Mouse (Mus musculus) embryonic fibroblast, embryonic 13.5 days (primary cell): ENCODE results near the gene Pom121.

Source experiments
- CTCF ChIP-seq: IDR thresholded peaks from 2 replicates; pipeline ENCODE4 v1.5.1; 2011; ENCODE audit warnings: mild to moderate bottlenecking, control low read depth, low read length, moderate library complexity, borderline replicate concordance; ENCODE audit not compliant: insufficient read depth
- POLR2A ChIP-seq: IDR thresholded peaks from 2 replicates; pipeline ENCODE4 v1.6.1; 2011; ENCODE audit warnings: low read depth, mild to moderate bottlenecking, control low read depth, low read length, moderate library complexity

DNA sequence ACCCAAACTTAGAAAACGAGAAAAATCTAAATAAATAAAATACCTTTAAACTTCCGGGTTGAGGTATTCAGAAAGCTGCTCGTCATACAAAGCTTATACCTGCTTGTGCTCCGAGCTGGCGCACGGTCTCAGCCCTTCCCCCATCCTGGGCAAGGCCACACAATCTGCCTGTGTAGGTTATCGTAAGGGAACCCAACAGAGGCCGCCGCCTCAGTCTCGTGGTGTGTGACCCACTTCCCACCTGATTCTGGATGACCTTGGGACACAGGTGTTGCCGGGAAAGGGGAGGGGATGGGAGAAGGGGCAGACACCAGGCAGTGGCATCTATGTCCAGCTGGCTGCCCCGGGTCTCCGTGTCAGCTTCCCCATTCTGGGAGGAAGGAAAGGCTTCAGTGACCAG lies 42.7 kb downstream of the Pom121 start:
- TF ChIP-seq POLR2A (no peak), CTCF (no peak)
